Mouse (Mus musculus): ENCODE measurements at regions not wholly inside any gene's neighbourhood (a gene's known extent, or its start where the extent isn't known, plus 50 kb on each side); places are given as distances from the start of the nearest gene placed in this dataset.
"Not testable (repeated sequence)": the region's sequence is repeated elsewhere in the genome, so short reads cannot be mapped to it uniquely, and the experiment has no call there.

DNA sequence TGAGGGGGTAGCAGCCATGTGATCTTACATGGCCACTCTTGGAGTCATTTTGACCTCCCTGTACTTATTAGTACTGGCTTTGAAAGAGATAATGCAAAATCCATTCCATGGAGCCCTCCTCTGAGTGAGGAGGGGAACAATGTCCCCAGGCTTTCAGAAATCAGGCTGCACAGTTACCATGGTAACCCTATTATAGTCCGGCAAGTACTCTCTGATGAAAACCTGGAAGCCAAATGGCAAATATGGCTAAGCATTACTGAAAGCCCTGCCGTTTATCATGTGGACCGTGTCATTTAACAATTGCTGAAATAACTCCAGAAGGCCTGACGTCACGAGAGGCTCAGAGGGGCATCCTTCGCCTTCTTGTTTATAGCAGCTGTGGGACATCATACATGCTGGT lies 82.5 kb upstream of the Xcl1 start:
- DNase-seq (ENCODE audit: inconsistent ontology term): no peak

GRCm38 (mm10) chr1:165014328-165014727 lies 79.0 kb upstream of the Xcl1 start:
- no peak for DNase-seq (ENCODE audit: inconsistent ontology term)

DNA sequence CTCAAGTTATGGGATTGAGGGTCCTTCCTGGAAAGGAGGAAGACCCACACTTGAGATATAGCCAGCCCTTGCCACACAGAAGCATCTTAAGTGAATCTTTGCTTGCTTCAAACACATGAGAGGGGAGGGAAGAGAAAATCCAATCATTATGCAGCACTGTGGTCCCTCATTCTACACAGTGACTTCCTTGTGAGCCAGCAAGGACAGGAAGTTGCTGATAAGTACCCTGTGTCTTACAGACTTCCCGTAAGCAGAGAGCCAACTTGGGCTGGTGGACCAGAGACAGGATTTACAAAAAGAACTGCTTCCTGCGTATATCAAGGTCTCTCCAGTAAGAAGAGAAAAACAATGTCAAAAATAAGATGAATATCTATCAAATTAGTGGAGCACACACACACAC lies 78.1 kb upstream of the Xcl1 start:
- DNase-seq (ENCODE audit: inconsistent ontology term): no peak

- no peak for DNase-seq (ENCODE audit: inconsistent ontology term)
Observed at GRCm38 (mm10) chr1:165012376-165012775, 77.0 kb upstream of the Xcl1 start.

- no peak for DNase-seq (ENCODE audit: inconsistent ontology term)
Observed at GRCm38 (mm10) chr1:164999515-164999914, 64.2 kb upstream of the Xcl1 start.

- DNase-seq (ENCODE audit: inconsistent ontology term): no peak
Observed at GRCm38 (mm10) chr1:164998621-164999020, 63.3 kb upstream of the Xcl1 start.

DNA sequence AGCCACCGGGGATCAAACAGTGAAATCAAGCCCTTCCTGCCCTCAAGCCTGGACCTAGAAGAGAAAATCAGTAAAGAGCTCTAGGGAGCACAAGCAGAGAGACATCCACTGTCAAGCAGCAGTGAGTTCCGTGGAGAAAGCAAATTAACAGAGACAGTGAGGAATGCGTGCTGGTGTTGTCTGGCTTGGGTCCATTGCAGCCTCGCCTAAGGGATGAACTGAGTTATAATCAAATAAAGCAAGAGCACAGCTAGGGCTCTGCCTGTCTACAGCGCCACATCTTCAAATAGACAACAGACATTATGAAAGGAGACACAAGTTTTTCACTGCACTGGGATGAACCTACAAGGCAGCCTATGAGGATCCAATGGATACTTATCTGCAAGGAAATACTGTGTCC lies 62.3 kb upstream of the Xcl1 start:
- DNase-seq (ENCODE audit: inconsistent ontology term): peak; percentile 51

DNA sequence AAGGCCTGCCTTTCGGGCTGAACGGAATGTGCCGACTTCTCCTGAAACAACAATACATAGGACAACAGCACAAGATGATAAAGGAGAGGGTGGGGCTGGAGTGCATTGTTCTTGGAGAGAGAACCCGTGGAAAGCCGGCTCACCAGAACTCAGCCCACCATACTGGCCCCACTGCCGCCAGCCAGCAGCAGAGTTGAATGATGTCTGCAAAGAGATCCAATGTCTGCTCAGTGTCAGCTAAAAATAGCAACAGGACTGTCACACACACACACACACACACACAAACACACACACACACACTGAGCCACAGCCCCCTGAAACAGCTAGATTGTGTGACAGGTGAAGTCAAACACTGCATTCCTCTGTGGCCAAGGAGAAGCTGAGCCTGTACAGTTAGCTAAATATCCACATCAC lies 58.9 kb upstream of the Xcl1 start:
- DNase-seq (ENCODE audit: inconsistent ontology term): no peak

DNA sequence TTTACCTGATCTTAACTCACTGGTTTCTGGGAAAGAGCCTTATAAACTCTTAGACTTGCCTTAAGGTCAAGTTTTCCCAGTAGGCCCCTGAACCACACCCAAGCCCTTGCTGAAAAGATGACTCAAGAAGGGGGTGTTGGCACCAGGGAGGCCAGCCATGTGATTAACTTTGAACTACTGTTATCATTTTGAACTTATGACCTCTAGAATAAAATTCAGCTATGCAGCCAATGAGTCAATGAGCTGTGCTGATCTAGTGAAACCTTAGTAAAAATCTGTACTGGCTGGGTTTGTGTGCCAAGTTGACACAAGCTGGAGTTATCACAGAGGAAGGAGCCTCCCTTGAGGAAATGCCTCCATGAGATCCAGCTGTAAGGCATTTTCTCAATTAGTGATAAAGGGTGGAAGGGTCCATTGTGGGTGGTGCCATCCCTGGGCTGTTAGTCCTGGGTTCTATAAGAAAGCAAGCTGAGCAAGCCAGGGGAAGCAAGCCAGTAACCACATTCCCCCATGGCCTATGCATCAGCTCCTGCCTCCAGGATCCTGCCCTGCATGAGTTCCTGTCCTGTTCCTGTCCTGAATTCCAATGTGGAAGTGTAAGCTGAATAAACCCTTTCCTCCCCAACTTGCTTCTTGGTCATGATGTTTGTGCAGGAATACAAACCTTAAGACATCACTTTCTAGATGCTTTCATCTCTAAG lies 58.0 kb upstream of the Xcl1 start:
- peak; percentile 17 for DNase-seq (ENCODE audit: inconsistent ontology term)

- DNase-seq (ENCODE audit: inconsistent ontology term): peak; percentile 51
Observed at GRCm38 (mm10) chr1:164988982-164989381, 53.7 kb upstream of the Xcl1 start.

DNA sequence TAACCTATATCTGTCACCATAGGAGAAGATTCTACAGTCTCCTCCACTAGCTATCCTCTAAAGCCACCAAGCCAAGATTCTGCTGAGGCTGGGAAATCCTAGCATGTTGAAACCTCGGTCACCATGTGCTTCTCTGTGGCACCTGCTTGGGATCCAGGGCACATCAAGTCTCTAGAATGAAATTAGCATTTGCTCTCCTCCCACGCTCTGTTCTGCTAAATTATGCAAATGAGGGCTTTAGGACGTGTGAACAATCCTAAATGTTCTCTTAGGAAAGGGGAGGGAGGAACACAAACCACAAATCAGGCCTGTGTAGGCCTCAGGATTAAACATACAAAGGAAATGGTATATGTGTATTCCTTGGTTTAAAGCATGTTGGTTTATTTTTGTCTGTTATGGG lies 52.9 kb upstream of the Xcl1 start:
- no peak for DNase-seq (ENCODE audit: inconsistent ontology term)

- DNase-seq (ENCODE audit: inconsistent ontology term): not testable (repeated sequence)
Observed at GRCm38 (mm10) chr1:164985521-164985920, 50.2 kb upstream of the Xcl1 start.

Measured in Muller cell, postnatal 12 days (primary cell).